ENCODE assay signal across 8 mouse cellular contexts in the genomic region with DNA sequence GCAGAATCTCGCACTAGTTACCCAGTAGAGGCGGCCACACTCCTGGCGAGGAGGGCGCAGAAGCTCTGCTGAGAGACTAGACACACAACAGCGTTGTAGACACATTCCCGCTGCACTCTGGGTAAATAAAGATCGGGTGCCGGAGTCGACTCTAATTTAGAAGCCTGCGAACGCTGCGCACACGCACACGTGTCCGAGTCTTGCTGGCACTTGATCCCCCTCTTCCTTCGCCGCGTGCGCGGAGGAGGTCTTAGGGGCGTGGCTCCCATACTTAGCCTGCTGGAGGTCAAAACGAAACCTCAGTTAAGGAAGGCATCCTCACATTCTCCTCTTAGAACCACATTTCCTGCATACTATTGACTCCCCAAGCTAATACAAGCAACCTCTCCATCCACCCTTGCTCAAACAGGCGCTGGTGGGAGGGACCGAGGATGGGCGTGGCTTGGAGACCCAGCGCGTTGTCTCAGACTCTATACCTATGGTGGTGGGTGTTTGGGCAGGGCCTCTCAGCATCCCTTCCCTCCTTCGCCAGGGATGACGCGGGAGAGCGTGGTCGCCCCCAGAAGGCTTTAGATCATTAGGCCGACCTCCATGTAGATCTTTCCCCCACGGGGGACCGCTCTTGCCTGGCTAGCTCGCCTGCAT. TPM values are rescaled to one million over a fixed set of nuclear protein-coding genes. Genes with fewer than 3 reads are reported as not detected.
DNase-seq lines count a peak whose midpoint lies in the region; ATAC-seq lines count a peak whose summit lies in the region.

No protein-coding gene starts in this region.

- H3K9me3 ChIP-seq in embryonic facial prominence, embryonic 10.5 days = no peaks in the 10 kb centered on the region
- H3K9me3 ChIP-seq in intestine, embryonic 16.5 days (ENCODE audit: control insufficient read depth, low read length) = no peaks in the 10 kb centered on the region
- H3K9me3 ChIP-seq in limb, embryonic 10.5 days (replicated peaks) = no peaks in the 10 kb centered on the region
- H3K9me3 ChIP-seq in midbrain, embryonic 13.5 days = no peaks in the 10 kb centered on the region

- ATAC-seq in granulocyte monocyte progenitor cell, adult 5-6 weeks (replicated peaks; ENCODE audit: poor library complexity, severe bottlenecking) = peak; percentile 31
- ATAC-seq in intestine, embryonic 16.5 days = peak; percentile 19
- ATAC-seq in midbrain, embryonic 13.5 days = peak; percentile 72

- no peak overlapping the region for H3K27ac ChIP-seq in embryonic facial prominence, embryonic 10.5 days (replicated peaks)
- H3K27ac ChIP-seq in intestine, embryonic 16.5 days (ENCODE audit: low read length) = no peak overlapping the region
- H3K27ac ChIP-seq in limb, embryonic 10.5 days = no peak overlapping the region
- no peak overlapping the region for H3K27ac ChIP-seq in midbrain, embryonic 13.5 days

- H3K27me3 ChIP-seq in embryonic facial prominence, embryonic 10.5 days (replicated peaks; ENCODE audit: low read depth, poor library complexity, severe bottlenecking) = peaks cover 100% of the 10 kb centered on the region
- peaks cover 51% of the 10 kb centered on the region for H3K27me3 ChIP-seq in intestine, embryonic 16.5 days (replicated peaks; ENCODE audit: control insufficient read depth, insufficient read depth, low read length)
- H3K27me3 ChIP-seq in limb, embryonic 10.5 days (ENCODE audit: low read depth, poor library complexity, severe bottlenecking) = peaks cover 97% of the 10 kb centered on the region
- peaks cover 97% of the 10 kb centered on the region for H3K27me3 ChIP-seq in midbrain, embryonic 13.5 days

- peak overlapping the region; percentile 57 for H3K4me3 ChIP-seq in embryonic facial prominence, embryonic 10.5 days
- H3K4me3 ChIP-seq in intestine, embryonic 16.5 days (ENCODE audit: low read length) = peak overlapping the region; percentile 62
- peak overlapping the region; percentile 56 for H3K4me3 ChIP-seq in limb, embryonic 10.5 days
- H3K4me3 ChIP-seq in midbrain, embryonic 13.5 days (replicated peaks) = peak overlapping the region; percentile 51

- H3K36me3 ChIP-seq in embryonic facial prominence, embryonic 10.5 days (replicated peaks) = no peaks in the 10 kb centered on the region
- no peaks in the 10 kb centered on the region for H3K36me3 ChIP-seq in intestine, embryonic 16.5 days (ENCODE audit: control insufficient read depth, insufficient read depth, low read length)
- H3K36me3 ChIP-seq in limb, embryonic 10.5 days = no peaks in the 10 kb centered on the region
- no peaks in the 10 kb centered on the region for H3K36me3 ChIP-seq in midbrain, embryonic 13.5 days

- DNase-seq in ovary, adult 18-20 months (ENCODE audit: low spot score) = peak; percentile 43
- DNase-seq in ovary, postnatal 14 days (ENCODE audit: low spot score) = no peak
- DNase-seq in embryonic facial prominence, embryonic 10.5 days (ENCODE audit: low spot score) = peak; percentile 72
- DNase-seq in limb, embryonic 10.5 days (ENCODE audit: low spot score) = peak; percentile 73
- DNase-seq in spleen, postnatal 36 days (ENCODE audit: low spot score in 2 of 2) = peak; percentile 57 to 74

- H3K9ac ChIP-seq in intestine, embryonic 16.5 days (ENCODE audit: low read depth, low read length) = peak overlapping the region; percentile 59; the same call in 1 of the 2 replicates
- peak overlapping the region; percentile 66 for H3K9ac ChIP-seq in midbrain, embryonic 13.5 days (replicated peaks)

- peak overlapping the region; percentile 97 for H3K4me2 ChIP-seq in intestine, embryonic 16.5 days (ENCODE audit: low read depth, low read length)
- H3K4me2 ChIP-seq in midbrain, embryonic 13.5 days (replicated peaks) = peak overlapping the region; percentile 90

- peaks cover 71% of the 10 kb centered on the region for H3K4me1 ChIP-seq in embryonic facial prominence, embryonic 10.5 days
- peaks cover 43% of the 10 kb centered on the region for H3K4me1 ChIP-seq in intestine, embryonic 16.5 days (ENCODE audit: control insufficient read depth, insufficient read depth, low read length)
- peaks cover 69% of the 10 kb centered on the region for H3K4me1 ChIP-seq in limb, embryonic 10.5 days
- peaks cover 54% of the 10 kb centered on the region for H3K4me1 ChIP-seq in midbrain, embryonic 13.5 days (replicated peaks)

- under 1% methylated on average over 36 of the region's 36 CpGs for WGBS in embryonic facial prominence, embryonic 10.5 days
- WGBS in intestine, embryonic 16.5 days = under 1% methylated on average over 36 of the region's 36 CpGs
- under 1% methylated on average over 36 of the region's 36 CpGs for WGBS in limb, embryonic 10.5 days
- WGBS in midbrain, embryonic 13.5 days = 1% methylated on average over 36 of the region's 36 CpGs

RNA-seq across cellular contexts. Expression of a gene that starts 0.5 kb away (rescaled TPM):
- not detected in 2 replicates for polyA plus RNA-seq in embryonic facial prominence, embryonic 10.5 days (2016; fragmentation: Nextera tagmentation; extraction: Ambion mirVana)
- total RNA-seq in granulocyte monocyte progenitor cell, adult 5-6 weeks (2014; fragmentation: Nextera tagmentation) = 0.36 TPM in 1 of 2 replicates, not detected in the other
- 0.04 TPM in 1 of 2 replicates, not detected in the other for total RNA-seq in granulocyte monocyte progenitor cell, adult 5-6 weeks (2017)
- polyA plus RNA-seq in intestine, embryonic 16.5 days (2015; fragmentation: Nextera tagmentation; extraction: Ambion mirVana) = 0.09 and 0.10 TPM in 2 replicates
- 0.05 TPM in 1 of 2 replicates, not detected in the other for polyA plus RNA-seq in limb, embryonic 10.5 days (2016; fragmentation: Nextera tagmentation; extraction: Ambion mirVana)
- 0.32 and 0.34 TPM in 2 replicates for polyA plus RNA-seq in midbrain, embryonic 13.5 days (2015; fragmentation: Nextera tagmentation; extraction: Ambion mirVana)

RNA-seq across cellular contexts. Expression of a gene that starts 2.2 kb away (rescaled TPM):
- 3.8 and 5.1 TPM in 2 replicates for polyA plus RNA-seq in embryonic facial prominence, embryonic 10.5 days (2016; fragmentation: Nextera tagmentation; extraction: Ambion mirVana)
- 2.1 and 2.3 TPM in 2 replicates for total RNA-seq in granulocyte monocyte progenitor cell, adult 5-6 weeks (2014; fragmentation: Nextera tagmentation)
- total RNA-seq in granulocyte monocyte progenitor cell, adult 5-6 weeks (2017) = 0.31 and 1.2 TPM in 2 replicates
- polyA plus RNA-seq in intestine, embryonic 16.5 days (2015; fragmentation: Nextera tagmentation; extraction: Ambion mirVana) = 1.8 and 5.4 TPM in 2 replicates
- polyA plus RNA-seq in limb, embryonic 10.5 days (2016; fragmentation: Nextera tagmentation; extraction: Ambion mirVana) = 5.1 and 5.4 TPM in 2 replicates
- 0.23 TPM in 2 replicates for polyA plus RNA-seq in midbrain, embryonic 13.5 days (2015; fragmentation: Nextera tagmentation; extraction: Ambion mirVana)

RNA-seq across cellular contexts. Expression of a gene that starts 15.6 kb away (rescaled TPM):
- 5.9 and 6.0 TPM in 2 replicates for polyA plus RNA-seq in embryonic facial prominence, embryonic 10.5 days (2016; fragmentation: Nextera tagmentation; extraction: Ambion mirVana)
- 11.6 and 14.7 TPM in 2 replicates for total RNA-seq in granulocyte monocyte progenitor cell, adult 5-6 weeks (2014; fragmentation: Nextera tagmentation)
- total RNA-seq in granulocyte monocyte progenitor cell, adult 5-6 weeks (2017) = 5.9 and 8.0 TPM in 2 replicates
- polyA plus RNA-seq in intestine, embryonic 16.5 days (2015; fragmentation: Nextera tagmentation; extraction: Ambion mirVana) = 12.7 and 13.7 TPM in 2 replicates
- polyA plus RNA-seq in limb, embryonic 10.5 days (2016; fragmentation: Nextera tagmentation; extraction: Ambion mirVana) = 6.2 and 7.6 TPM in 2 replicates
- 2.9 and 3.9 TPM in 2 replicates for polyA plus RNA-seq in midbrain, embryonic 13.5 days (2015; fragmentation: Nextera tagmentation; extraction: Ambion mirVana)

RNA-seq across cellular contexts. Expression of a gene that starts 28.8 kb away (rescaled TPM):
- polyA plus RNA-seq in embryonic facial prominence, embryonic 10.5 days (2016; fragmentation: Nextera tagmentation; extraction: Ambion mirVana) = 154 and 161 TPM in 2 replicates
- 44.8 and 73.4 TPM in 2 replicates for total RNA-seq in granulocyte monocyte progenitor cell, adult 5-6 weeks (2014; fragmentation: Nextera tagmentation)
- 44.5 and 46.0 TPM in 2 replicates for total RNA-seq in granulocyte monocyte progenitor cell, adult 5-6 weeks (2017)
- 165 and 181 TPM in 2 replicates for polyA plus RNA-seq in intestine, embryonic 16.5 days (2015; fragmentation: Nextera tagmentation; extraction: Ambion mirVana)
- 177 and 190 TPM in 2 replicates for polyA plus RNA-seq in limb, embryonic 10.5 days (2016; fragmentation: Nextera tagmentation; extraction: Ambion mirVana)
- 98.1 and 102 TPM in 2 replicates for polyA plus RNA-seq in midbrain, embryonic 13.5 days (2015; fragmentation: Nextera tagmentation; extraction: Ambion mirVana)

RNA-seq across cellular contexts. Expression of a gene that starts 35.5 kb away (rescaled TPM):
- polyA plus RNA-seq in embryonic facial prominence, embryonic 10.5 days (2016; fragmentation: Nextera tagmentation; extraction: Ambion mirVana) = 0.70 and 1.8 TPM in 2 replicates
- total RNA-seq in granulocyte monocyte progenitor cell, adult 5-6 weeks (2014; fragmentation: Nextera tagmentation) = 6.2 TPM in 1 of 2 replicates, not detected in the other
- not detected in 2 replicates for total RNA-seq in granulocyte monocyte progenitor cell, adult 5-6 weeks (2017)
- 0.51 and 1.3 TPM in 2 replicates for polyA plus RNA-seq in intestine, embryonic 16.5 days (2015; fragmentation: Nextera tagmentation; extraction: Ambion mirVana)
- 0.61 and 2.5 TPM in 2 replicates for polyA plus RNA-seq in limb, embryonic 10.5 days (2016; fragmentation: Nextera tagmentation; extraction: Ambion mirVana)
- 1.8 and 2.0 TPM in 2 replicates for polyA plus RNA-seq in midbrain, embryonic 13.5 days (2015; fragmentation: Nextera tagmentation; extraction: Ambion mirVana)

Comparison
In these comparisons a context has a peak if more than half of its experiments do, and no peak if none do; other contexts are left out.
1. ATAC-seq: peak in every context shown above with its lines; median percentile 72 in midbrain, embryonic 13.5 days; 31 in granulocyte monocyte progenitor cell, adult 5-6 weeks; 19 in intestine, embryonic 16.5 days.